Mouse (Mus musculus) olfactory bulb, adult 2 months (tissue): Measurements from ENCODE around the gene Hist1h3d.

Experiments
- CTCF ChIP-seq: fragments of 200-500 bp; IDR thresholded peaks from 2 replicates; pipeline ENCODE4 v1.5.1; 2012; ENCODE audit warnings: low read depth, mild to moderate bottlenecking, low read length, moderate library complexity; ENCODE audit not compliant: insufficient read depth
- POLR2A ChIP-seq: fragments of 200-500 bp; IDR thresholded peaks from 2 replicates; pipeline ENCODE4 v1.6.1; 2012; ENCODE audit warnings: mild to moderate bottlenecking, low read depth, low read length, moderate library complexity; ENCODE audit not compliant: insufficient read depth

GRCm38 (mm10) chr13:23597957-23598356, 22.4 kb downstream of the Hist1h3d start:
- no peak for TF ChIP-seq CTCF
- TF ChIP-seq POLR2A: no peak
